Mouse (Mus musculus) MEL (cell line): ENCODE data around the gene Ncmap. TPM values are rescaled to one million over a fixed set of nuclear protein-coding genes. Genes with fewer than 3 reads are reported as not detected.

Experiments used
- DNase-seq: peaks from one replicate; pipeline ENCODE4 v3.0.0; 2011; ENCODE audit warnings: low read depth, low spot score
- H3K27ac ChIP-seq: 2 replicates; pipeline ENCODE4 v1.5.1; 2012; ENCODE audit warnings: low read depth, mild to moderate bottlenecking, control low read depth, low read length, moderate library complexity; ENCODE audit not compliant: control insufficient read depth
- H3K27me3 ChIP-seq, 2 experiments: fragments of 150-350 bp in 1 of 2; sonication (generic) in 1 of 2; 2 replicates each; pipeline ENCODE4 v1.6.1; 2012; ENCODE audit warnings: low read length in 2 of 2, mild to moderate bottlenecking in 2 of 2, improper control_type of control experiment in 1 of 2, moderate library complexity in 1 of 2; ENCODE audit not compliant: insufficient read depth in 2 of 2, control insufficient read depth in 1 of 2
- H3K36me3 ChIP-seq, 2 experiments: 2 replicates each; pipeline ENCODE4 v1.6.1; 2012 to 2014; ENCODE audit warnings: low read length in 2 of 2, improper control_type of control experiment in 1 of 2, inconsistent platforms in 1 of 2, mild to moderate bottlenecking in 1 of 2; ENCODE audit not compliant: insufficient read depth in 2 of 2, control insufficient read depth in 1 of 2
- H3K4me1 ChIP-seq, 2 experiments: fragments of 150-350 bp in 1 of 2; sonication (generic) in 1 of 2; 2 replicates each; pipeline ENCODE4 v1.6.1; 2012; ENCODE audit warnings: low read length in 2 of 2, improper control_type of control experiment in 1 of 2, mild to moderate bottlenecking in 1 of 2; ENCODE audit not compliant: insufficient read depth in 2 of 2, control insufficient read depth in 1 of 2
- H3K4me3 ChIP-seq, 2 experiments: fragments of 150-350 bp in 1 of 2; sonication (generic) in 1 of 2; 2 replicates each; pipeline ENCODE4 v1.5.1; 2012; ENCODE audit warnings: low read depth in 2 of 2, low read length in 2 of 2, mild to moderate bottlenecking in 2 of 2, moderate library complexity in 2 of 2, control low read depth in 1 of 2, improper control_type of control experiment in 1 of 2; ENCODE audit not compliant: control insufficient read depth in 1 of 2, insufficient read depth in 1 of 2
- H3K79me2 ChIP-seq: 2 replicates; pipeline ENCODE4 v1.6.1; 2012; ENCODE audit warnings: mild to moderate bottlenecking, low read length, moderate library complexity; ENCODE audit not compliant: control insufficient read depth, poor library complexity, insufficient read depth
- H3K9ac ChIP-seq: 2 replicates; pipeline ENCODE4 v1.6.1; 2012; ENCODE audit warnings: low read depth, mild to moderate bottlenecking, control low read depth, low read length, moderate library complexity; ENCODE audit not compliant: control insufficient read depth, poor library complexity, severe bottlenecking
- H3K9me3 ChIP-seq: fragments of 150-350 bp; sonication (generic); replicated peaks from 2 replicates; pipeline ENCODE4 v1.6.1; 2012; ENCODE audit warnings: mild to moderate bottlenecking, low read length, improper control_type of control experiment, moderate library complexity; ENCODE audit not compliant: insufficient read depth
- BHLHE40 ChIP-seq: IDR thresholded peaks from 2 replicates; pipeline ENCODE4 v1.6.1; 2012; ENCODE audit warnings: low read depth, mild to moderate bottlenecking, inconsistent platforms, low read length, improper control_type of control experiment, borderline replicate concordance
- CHD1 ChIP-seq: IDR thresholded peaks from 2 replicates; pipeline ENCODE4 v1.6.1; 2012; ENCODE audit warnings: low read depth, mild to moderate bottlenecking, inconsistent platforms, low read length, improper control_type of control experiment
- CTCF ChIP-seq, 3 experiments: IDR thresholded peaks in 2 of 3; conservative IDR thresholded peaks in 1 of 3; 2 replicates each; pipeline ENCODE4 v1.5.1; 2011 to 2012; ENCODE audit warnings: low read length in 3 of 3, low read depth in 2 of 3, mild to moderate bottlenecking in 2 of 3, improper control_type of control experiment in 1 of 3, inconsistent platforms in 1 of 3, mixed read lengths in 1 of 3, moderate library complexity in 1 of 3; ENCODE audit not compliant: control insufficient read depth in 1 of 3, insufficient read depth in 1 of 3, poor library complexity in 1 of 3, severe bottlenecking in 1 of 3
- E2F4 ChIP-seq: IDR thresholded peaks from 2 replicates; pipeline ENCODE4 v1.6.1; 2011; ENCODE audit warnings: low read depth, low read length, improper control_type of control experiment, borderline replicate concordance
- EP300 ChIP-seq, 2 experiments: IDR thresholded peaks; 2 replicates each; pipeline ENCODE4 v1.6.1; 2011; ENCODE audit warnings: improper control_type of control experiment in 2 of 2, low read length in 2 of 2, low read depth in 1 of 2, mild to moderate bottlenecking in 1 of 2
- GABPA ChIP-seq: IDR thresholded peaks from 2 replicates; pipeline ENCODE4 v1.6.1; 2012; ENCODE audit warnings: low read depth, mild to moderate bottlenecking, inconsistent platforms, low read length, improper control_type of control experiment, moderate library complexity
- JUND ChIP-seq: IDR thresholded peaks from 2 replicates; pipeline ENCODE4 v1.6.1; 2011; ENCODE audit warnings: low read depth, mild to moderate bottlenecking, improper control_type of control experiment, low read length
- KAT2A ChIP-seq: conservative IDR thresholded peaks from 2 replicates; pipeline ENCODE4 v1.6.1; 2012; ENCODE audit warnings: low read depth, low read length, improper control_type of control experiment, inconsistent platforms
- MAZ ChIP-seq: IDR thresholded peaks from 2 replicates; pipeline ENCODE4 v1.6.1; 2012; ENCODE audit warnings: low read depth, mild to moderate bottlenecking, inconsistent platforms, low read length, improper control_type of control experiment
- MEF2A ChIP-seq: IDR thresholded peaks from 2 replicates; pipeline ENCODE4 v1.6.1; 2014; ENCODE audit warnings: low read depth, mild to moderate bottlenecking, inconsistent platforms, low read length, improper control_type of control experiment; ENCODE audit not compliant: poor library complexity, insufficient replicate concordance, severe bottlenecking; ENCODE audit errors: extremely low read depth
- MYB ChIP-seq: IDR thresholded peaks from 2 replicates; pipeline ENCODE4 v1.6.1; 2011; ENCODE audit warnings: mild to moderate bottlenecking, low read depth, low read length, improper control_type of control experiment
- MYC ChIP-seq: IDR thresholded peaks from 2 replicates; pipeline ENCODE4 v1.6.1; 2011; ENCODE audit warnings: low read depth, mild to moderate bottlenecking, low read length, improper control_type of control experiment, moderate library complexity
- POLR2A ChIP-seq, 2 experiments: IDR thresholded peaks; 2 replicates each; pipeline ENCODE4 v1.6.1; 2011 to 2012; ENCODE audit warnings: low read length in 2 of 2, mild to moderate bottlenecking in 2 of 2, control low read depth in 1 of 2, improper control_type of control experiment in 1 of 2, low read depth in 1 of 2, moderate library complexity in 1 of 2; ENCODE audit not compliant: control insufficient read depth in 1 of 2, insufficient read depth in 1 of 2, poor library complexity in 1 of 2
- RAD21 ChIP-seq: IDR thresholded peaks from 2 replicates; pipeline ENCODE4 v1.6.1; 2011; ENCODE audit warnings: mild to moderate bottlenecking, low read depth, low read length, improper control_type of control experiment
- RCOR1 ChIP-seq: IDR thresholded peaks from 2 replicates; pipeline ENCODE4 v1.6.1; 2012; ENCODE audit warnings: low read depth, mild to moderate bottlenecking, inconsistent platforms, low read length, improper control_type of control experiment
- SIN3A ChIP-seq: IDR thresholded peaks from 2 replicates; pipeline ENCODE4 v1.6.1; 2012; ENCODE audit warnings: low read length, improper control_type of control experiment, inconsistent platforms
- TAL1 ChIP-seq: IDR thresholded peaks from 2 replicates; pipeline ENCODE4 v1.6.1; 2012; ENCODE audit warnings: mild to moderate bottlenecking, inconsistent platforms, low read length, moderate library complexity, mixed read lengths
- TBP ChIP-seq: IDR thresholded peaks from 2 replicates; pipeline ENCODE4 v1.8.0; 2011; ENCODE audit warnings: low read depth, low read length, improper control_type of control experiment
- UBTF ChIP-seq: IDR thresholded peaks from 2 replicates; pipeline ENCODE4 v1.6.1; 2012; ENCODE audit warnings: low read depth, mild to moderate bottlenecking, inconsistent platforms, low read length, improper control_type of control experiment, moderate library complexity, borderline replicate concordance; ENCODE audit not compliant: insufficient read depth
- USF2 ChIP-seq, 2 experiments: IDR thresholded peaks; 2 replicates each; pipeline ENCODE4 v1.6.1; 2011 to 2012; ENCODE audit warnings: improper control_type of control experiment in 2 of 2, low read length in 2 of 2, borderline replicate concordance in 1 of 2, inconsistent platforms in 1 of 2, low read depth in 1 of 2, mild to moderate bottlenecking in 1 of 2; ENCODE audit not compliant: insufficient read depth in 1 of 2
- ZC3H11A ChIP-seq: IDR thresholded peaks from 2 replicates; pipeline ENCODE4 v1.6.1; 2012; ENCODE audit warnings: low read depth, mild to moderate bottlenecking, inconsistent platforms, low read length, improper control_type of control experiment
- ZKSCAN1 ChIP-seq: IDR thresholded peaks from 2 replicates; pipeline ENCODE4 v1.6.1; 2012; ENCODE audit warnings: low read depth, mild to moderate bottlenecking, inconsistent platforms, low read length, improper control_type of control experiment, moderate library complexity
- polyA plus RNA-seq, 2 experiments: library from polyadenylated mRNA; stranded (reverse) in 1 of 2; unstranded in 1 of 2; fragments of >175 nt in 1 of 2; fragments of >200 nt in 1 of 2; gene quantifications; 2 replicates each; pipeline versions ENCODE4 v1.2.1 to v1.2.4; 2012; ENCODE audit warnings: low replicate concordance in 2 of 2, low read depth in 1 of 2; ENCODE audit not compliant: insufficient read length in 2 of 2, insufficient read depth in 1 of 2, missing spikeins in 1 of 2
- total RNA-seq: library from RNA; depleted of rRNA; stranded (reverse); fragments of 300-350 nt; gene quantifications from 2 replicates; pipeline ENCODE4 v1.2.3, GENCODE M21; 2012

Gene Ncmap
- total and polyA plus RNA-seq, 3 experiments: 0.08 to 0.22 TPM; not detected in 1

GRCm38 (mm10) chr4:135353066-135353793, 44.8 kb downstream of the Ncmap start, which contains the start of gene Srrm1 (continued):
- TF ChIP-seq USF2 (IDR thresholded peaks at IDR 0.05; ENCODE audit: borderline replicate concordance in 1 of 2, insufficient read depth in 1 of 2, low read depth in 1 of 2, low read length in 2 of 2): no peak
- no peak for TF ChIP-seq BHLHE40
- TF ChIP-seq RAD21: no peak

DNA sequence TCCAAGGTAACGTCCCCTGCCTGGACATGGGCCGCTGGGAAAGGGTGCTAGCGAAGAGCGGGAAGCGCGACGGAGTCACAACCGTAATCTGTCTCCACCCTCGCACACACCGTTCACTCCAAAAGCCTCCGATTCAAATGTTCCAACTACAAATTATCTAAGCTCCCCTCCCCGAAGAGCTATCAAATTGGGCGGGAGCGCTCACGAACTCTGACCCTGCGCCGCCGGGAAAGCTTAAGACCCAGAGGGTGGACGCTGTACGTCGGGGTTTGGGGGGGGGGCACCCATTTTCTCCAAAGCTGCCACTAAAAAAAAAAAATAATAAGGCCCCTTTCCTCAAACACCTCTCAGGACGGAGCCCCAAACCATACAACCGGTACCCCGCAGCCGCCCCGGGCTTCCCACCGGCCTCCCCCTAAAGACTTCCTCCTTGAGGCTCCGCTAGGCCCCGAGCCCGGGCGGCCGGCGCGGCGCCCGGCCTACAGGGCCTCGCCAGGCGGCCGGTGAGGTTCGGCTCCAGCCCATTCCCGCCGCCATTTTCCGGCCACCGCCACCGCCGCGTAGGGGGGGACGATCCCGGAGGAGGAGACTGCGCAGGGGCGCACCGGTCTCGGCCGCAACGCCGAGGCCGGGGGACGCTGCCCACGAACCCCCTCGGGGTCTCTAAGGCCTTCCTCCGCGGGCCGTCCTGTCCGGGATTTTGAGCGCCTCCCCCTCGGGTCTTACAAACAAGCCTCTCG, 45.5 kb downstream of the Ncmap start:
- H3K4me3 ChIP-seq: peak overlapping the region; percentile 78 to 99
- H3K9ac ChIP-seq: peak overlapping the region; percentile 100
- H3K79me2 ChIP-seq: peaks cover 49% of the 10 kb centered on the region
- H3K4me1 ChIP-seq: peaks cover 0 to 25% of the 10 kb centered on the region in 2 experiments; a peak in 2 of 4 replicates
- peak; percentile 69 for DNase-seq
- TF ChIP-seq MAZ: 0 out of 2 replicates have a peak, but pooled peaks have one; percentile 9
- TF ChIP-seq RCOR1: no peak
- TF ChIP-seq SIN3A: peak; percentile 58
- no peak for TF ChIP-seq BHLHE40
- TF ChIP-seq JUND: no peak
- no peak for TF ChIP-seq ZKSCAN1
- TF ChIP-seq MYC: no peak
- TF ChIP-seq MYB: no peak
- no peak for TF ChIP-seq TBP
- no peak for TF ChIP-seq ZC3H11A
- TF ChIP-seq CTCF (IDR thresholded peaks at IDR 0.05 in 2 of 3, conservative IDR thresholded peaks at IDR 0.05 in 1 of 3; ENCODE audit: control insufficient read depth in 1 of 3, insufficient read depth in 1 of 3, low read depth in 2 of 3, low read length in 3 of 3, poor library complexity in 1 of 3, severe bottlenecking in 1 of 3): no peak
- no peak for TF ChIP-seq EP300 (IDR thresholded peaks at IDR 0.05; ENCODE audit: low read depth in 1 of 2, low read length in 2 of 2)
- TF ChIP-seq TAL1: no peak
- TF ChIP-seq CHD1: 0 out of 2 replicates have a peak, but pooled peaks have one; percentile 70
- TF ChIP-seq E2F4: no peak
- TF ChIP-seq MEF2A: no peak
- TF ChIP-seq KAT2A: no peak
- peak in 1 of 2 experiments; percentile 61; a peak in 1 of 4 replicates for TF ChIP-seq POLR2A (IDR thresholded peaks at IDR 0.05; ENCODE audit: control insufficient read depth in 1 of 2, insufficient read depth in 1 of 2, low read depth in 1 of 2, low read length in 2 of 2, poor library complexity in 1 of 2)
- TF ChIP-seq UBTF: peak; percentile 96
- TF ChIP-seq GABPA: no peak
- peak overlapping the region; percentile 94 for H3K27ac ChIP-seq
- H3K36me3 ChIP-seq: peaks cover 13 to 28% of the 10 kb centered on the region in 2 experiments
- no peaks in the 10 kb centered on the region for H3K27me3 ChIP-seq
- no peaks in the 10 kb centered on the region for H3K9me3 ChIP-seq
